Mouse (Mus musculus) cerebellum, adult 2 months (tissue): ENCODE results near the gene Csf1. TPM values are rescaled to one million over a fixed set of nuclear protein-coding genes. Genes with fewer than 3 reads are reported as not detected.

Source experiments
- DNase-seq, 2 experiments: peaks; one replicate each; pipeline ENCODE4 v3.0.0; 2021
- H3K27ac ChIP-seq: fragments of 200-500 bp; 2 replicates; pipeline ENCODE4 v1.5.1; 2012; ENCODE audit warnings: low read length, control low read depth, inconsistent platforms; ENCODE audit not compliant: insufficient read depth
- H3K27me3 ChIP-seq: fragments of 200-500 bp; 2 replicates; pipeline ENCODE4 v1.6.1; 2012; ENCODE audit warnings: inconsistent platforms, mild to moderate bottlenecking, low read length, moderate library complexity; ENCODE audit not compliant: control insufficient read depth, insufficient read depth
- H3K4me1 ChIP-seq: fragments of 200-500 bp; 2 replicates; pipeline ENCODE4 v1.6.1; 2011; ENCODE audit warnings: low read length; ENCODE audit not compliant: control insufficient read depth, insufficient read depth
- H3K4me3 ChIP-seq: fragments of 200-500 bp; replicated peaks from 2 replicates; pipeline ENCODE3; 2011; ENCODE audit warnings: mild to moderate bottlenecking, low read depth, low read length, control low read depth; ENCODE audit not compliant: insufficient read depth
- CTCF ChIP-seq: fragments of 200-500 bp; IDR thresholded peaks from 2 replicates; pipeline ENCODE4 v1.5.1; 2011; ENCODE audit warnings: low read depth, mild to moderate bottlenecking, control low read depth, low read length, moderate library complexity, borderline replicate concordance; ENCODE audit not compliant: insufficient read depth
- POLR2A ChIP-seq: fragments of 200-500 bp; IDR thresholded peaks from 2 replicates; pipeline ENCODE4 v1.6.1; 2011; ENCODE audit warnings: low read length, control low read depth, borderline replicate concordance; ENCODE audit not compliant: insufficient read depth
- WGBS: fragments of 180-500 bp; shearing (Covaris S2); methylation state at CpG from one replicate; pipeline ENCODE4 v1.1.7; 2018; 5-methylcytosine and 5-hydroxymethylcytosine counted together
- polyA plus RNA-seq: library from polyadenylated mRNA; depleted of rRNA; stranded (reverse); fragments of >200 nt; gene quantifications from 2 replicates; pipeline ENCODE4 v1.2.3, GENCODE M21; 2012

The Csf1 gene
- polyA plus RNA-seq, 1 experiment, result 20.9 TPM

GRCm38 (mm10) chr3:107751607-107752006, 8.7 kb downstream of the Csf1 start:
- H3K27me3 ChIP-seq, result no peaks in the 10 kb centered on the region

GRCm38 (mm10) chr3:107750775-107751540, 9.3 kb downstream of the Csf1 start:
- H3K27ac ChIP-seq, result no peak overlapping the region
- WGBS, result 24% methylated on average over 9 of the region's 9 CpGs

More at GRCm38 (mm10) chr3:107751607-107752006, 8.7 kb downstream of the Csf1 start:
- Histone ChIP-seq H3K4me1 (peaks cover 50% of the 10 kb centered on the region), H3K27ac (no peak overlapping the region), H3K4me3 (no peak overlapping the region)
- DNase-seq, result no peak
- no peak for TF ChIP-seq CTCF
- TF ChIP-seq POLR2A, result no peak
- WGBS, result 24% methylated on average over 3 of the region's 3 CpGs

GRCm38 (mm10) chr3:107749446-107749845, 10.8 kb downstream of the Csf1 start:
- Histone ChIP-seq H3K27ac (no peak overlapping the region), H3K4me1 (peaks cover 40% of the 10 kb centered on the region), H3K27me3 (no peaks in the 10 kb centered on the region), H3K4me3 (no peak overlapping the region)
- DNase-seq, result peak in 1 of 2 experiments; percentile 27
- TF ChIP-seq POLR2A (no peak), CTCF (no peak)
- 90% methylated on average over 4 of the region's 4 CpGs for WGBS

More at GRCm38 (mm10) chr3:107750775-107751540, 9.3 kb downstream of the Csf1 start:
- TF ChIP-seq CTCF, result no peak
- TF ChIP-seq POLR2A, result no peak
- H3K4me3 ChIP-seq, result no peak overlapping the region
- peak; percentile 68 to 79 for DNase-seq
- peaks cover 43% of the 10 kb centered on the region for H3K4me1 ChIP-seq
- H3K27me3 ChIP-seq, result no peaks in the 10 kb centered on the region

- DNase-seq, result no peak
- Histone ChIP-seq H3K4me1 (peaks cover 40% of the 10 kb centered on the region), H3K27ac (no peak overlapping the region), H3K4me3 (no peak overlapping the region), H3K27me3 (no peaks in the 10 kb centered on the region)
- TF ChIP-seq POLR2A, result no peak
- peak; percentile 17; the same call in 1 of the 2 replicates for TF ChIP-seq CTCF
- 84% methylated on average over 14 of the region's 14 CpGs for WGBS
Measured at GRCm38 (mm10) chr3:107748260-107748955, 11.9 kb downstream of the Csf1 start.

- WGBS, result 83% methylated on average over 3 of the region's 3 CpGs
- H3K27me3 ChIP-seq, result no peaks in the 10 kb centered on the region
- H3K4me1 ChIP-seq, result peaks cover 21% of the 10 kb centered on the region
- no peak overlapping the region for H3K4me3 ChIP-seq
- no peak for DNase-seq
- TF ChIP-seq CTCF (no peak), POLR2A (no peak)
- no peak overlapping the region for H3K27ac ChIP-seq
Measured at GRCm38 (mm10) chr3:107746026-107746425, 14.2 kb downstream of the Csf1 start.

GRCm38 (mm10) chr3:107743650-107744049, 16.6 kb downstream of the Csf1 start:
- 85% methylated on average over 1 of the region's 1 CpGs for WGBS
- TF ChIP-seq CTCF (no peak), POLR2A (no peak)
- no peak overlapping the region for H3K27ac ChIP-seq
- no peak overlapping the region for H3K4me3 ChIP-seq
- no peaks in the 10 kb centered on the region for H3K27me3 ChIP-seq
- DNase-seq, result no peak
- H3K4me1 ChIP-seq, result peaks cover under 1% of the 10 kb centered on the region

- Histone ChIP-seq H3K4me1 (no peaks in the 10 kb centered on the region; the same call in 1 of the 2 replicates), H3K27ac (no peak overlapping the region), H3K27me3 (no peaks in the 10 kb centered on the region), H3K4me3 (no peak overlapping the region)
- no peak for TF ChIP-seq CTCF
- no peak for TF ChIP-seq POLR2A
- DNase-seq, result no peak
- 46% methylated on average over 3 of the region's 3 CpGs for WGBS
Measured at GRCm38 (mm10) chr3:107743107-107743506, 17.2 kb downstream of the Csf1 start.

GRCm38 (mm10) chr3:107742071-107742710, 18.1 kb downstream of the Csf1 start:
- Histone ChIP-seq H3K4me1 (no peaks in the 10 kb centered on the region; the same call in 1 of the 2 replicates), H3K4me3 (no peak overlapping the region), H3K27ac (no peak overlapping the region), H3K27me3 (no peaks in the 10 kb centered on the region)
- DNase-seq, result no peak
- 76% methylated on average over 10 of the region's 10 CpGs for WGBS
- TF ChIP-seq CTCF (no peak), POLR2A (no peak)
